Mouse (Mus musculus) CH12.LX (cell line): Measurements from ENCODE around the gene Itga6.

Experiments used
- CTCF ChIP-seq, 2 experiments: IDR thresholded peaks in 1 of 2; conservative IDR thresholded peaks in 1 of 2; 2 replicates each; pipeline ENCODE4 v1.5.1; 2011 to 2012; ENCODE audit warnings: low read depth in 2 of 2, low read length in 2 of 2, improper control_type of control experiment in 1 of 2, inconsistent platforms in 1 of 2, mild to moderate bottlenecking in 1 of 2, moderate library complexity in 1 of 2
- ELF1 ChIP-seq: IDR thresholded peaks from 2 replicates; pipeline ENCODE4 v1.6.1; 2014; ENCODE audit warnings: low read depth, mild to moderate bottlenecking, inconsistent platforms, low read length, improper control_type of control experiment
- MAFK ChIP-seq: IDR thresholded peaks from 2 replicates; pipeline ENCODE4 v1.6.1; 2011; ENCODE audit warnings: low read length, improper control_type of control experiment; ENCODE audit not compliant: insufficient replicate concordance
- MAX ChIP-seq: IDR thresholded peaks from 2 replicates; pipeline ENCODE4 v1.6.1; 2011; ENCODE audit warnings: low read length, improper control_type of control experiment
- POLR2A ChIP-seq: IDR thresholded peaks from 2 replicates; pipeline ENCODE4 v1.6.1; 2011; ENCODE audit warnings: low read depth, mild to moderate bottlenecking, improper control_type of control experiment, low read length
- RAD21 ChIP-seq: IDR thresholded peaks from 2 replicates; pipeline ENCODE4 v1.6.1; 2011; ENCODE audit warnings: low read depth, mild to moderate bottlenecking, low read length, improper control_type of control experiment, moderate library complexity
- TCF12 ChIP-seq: IDR thresholded peaks from 2 replicates; pipeline ENCODE4 v1.6.1; 2014; ENCODE audit warnings: low read depth, mild to moderate bottlenecking, inconsistent platforms, low read length, improper control_type of control experiment
- ZKSCAN1 ChIP-seq: IDR thresholded peaks from 2 replicates; pipeline ENCODE4 v1.6.1; 2012; ENCODE audit warnings: low read depth, inconsistent platforms, low read length, improper control_type of control experiment, borderline replicate concordance
- ZNF384 ChIP-seq: IDR thresholded peaks from 2 replicates; pipeline ENCODE4 v1.6.1; 2012; ENCODE audit warnings: low read depth, low read length, improper control_type of control experiment, inconsistent platforms

DNA sequence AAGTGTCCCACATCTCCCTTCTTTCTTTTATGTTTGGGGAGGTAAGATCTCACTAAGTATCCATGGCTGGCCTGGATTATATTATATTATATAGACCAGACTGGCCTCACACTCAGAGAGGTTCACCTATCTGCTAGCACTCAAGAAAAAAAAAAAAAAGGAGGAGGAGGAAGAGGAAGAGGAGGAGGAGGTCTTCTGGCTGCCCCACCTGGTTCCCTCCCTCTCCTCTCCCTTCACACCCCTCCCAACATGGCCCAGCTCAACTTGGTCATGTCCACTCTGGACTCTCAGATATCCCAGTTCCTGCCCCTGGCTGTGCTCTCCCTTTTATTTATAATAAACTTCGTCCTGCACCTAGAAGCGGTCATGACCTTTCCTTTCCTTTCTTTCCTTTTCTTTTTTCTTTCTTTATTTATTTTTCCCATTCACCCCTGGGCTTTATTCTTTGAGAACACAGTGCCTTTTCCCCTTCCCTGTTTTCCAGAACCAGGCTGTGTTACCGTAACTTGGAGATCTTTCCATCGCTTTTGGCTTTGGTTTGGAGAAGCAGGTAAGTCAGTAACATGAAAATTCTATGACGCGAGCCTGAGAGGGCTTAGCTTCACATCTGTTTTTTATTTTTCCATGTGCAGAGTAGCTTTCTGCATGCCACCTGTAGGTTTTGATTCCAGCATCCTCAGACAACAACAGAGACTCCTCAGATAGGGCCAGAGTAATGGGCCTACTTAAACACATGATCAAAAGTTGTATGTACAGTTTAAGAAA, at the start of gene Itga6:
- no peak for TF ChIP-seq TCF12
- TF ChIP-seq MAX, result no peak
- no peak for TF ChIP-seq CTCF (conservative IDR thresholded peaks at IDR 0.05 in 1 of 2, IDR thresholded peaks at IDR 0.05 in 1 of 2; ENCODE audit: low read depth in 2 of 2, low read length in 2 of 2)
- TF ChIP-seq ZKSCAN1, result no peak
- TF ChIP-seq RAD21, result no peak
- TF ChIP-seq ZNF384, result peak; percentile 50; the same call in 1 of the 2 replicates
- TF ChIP-seq POLR2A, result no peak
- TF ChIP-seq ELF1, result no peak
- no peak for TF ChIP-seq MAFK
